Mouse (Mus musculus) ES-Bruce4 (cell line): ENCODE data around the gene Mcl1. TPM values are rescaled to one million over a fixed set of nuclear protein-coding genes. Genes with fewer than 3 reads are reported as not detected.

Experiments used
- H3K27ac ChIP-seq: 2 replicates; pipeline ENCODE4 v1.5.1; 2012; ENCODE audit warnings: low read length, inconsistent platforms; ENCODE audit not compliant: insufficient read depth
- H3K27me3 ChIP-seq: 2 replicates; pipeline ENCODE4 v1.6.1; 2012; ENCODE audit warnings: mild to moderate bottlenecking, low read length, inconsistent platforms; ENCODE audit not compliant: control insufficient read depth, poor library complexity, insufficient read depth, severe bottlenecking
- H3K36me3 ChIP-seq: 2 replicates; pipeline ENCODE4 v1.6.1; 2012; ENCODE audit warnings: inconsistent platforms, mild to moderate bottlenecking, low read length, moderate library complexity; ENCODE audit not compliant: control insufficient read depth, poor library complexity, insufficient read depth, severe bottlenecking
- H3K4me1 ChIP-seq: one replicate; pipeline ENCODE4 v1.8.1; 2011; ENCODE audit warnings: low read length; ENCODE audit not compliant: control insufficient read depth, insufficient read depth
- H3K4me3 ChIP-seq: 2 replicates; pipeline ENCODE4 v1.5.1; 2011; ENCODE audit warnings: low read depth, mild to moderate bottlenecking, low read length
- H3K9ac ChIP-seq: 2 replicates; pipeline ENCODE4 v1.6.1; 2012; ENCODE audit warnings: low read depth, mild to moderate bottlenecking, inconsistent platforms; ENCODE audit not compliant: poor library complexity, severe bottlenecking
- H3K9me3 ChIP-seq: replicated peaks from 2 replicates; pipeline ENCODE4 v1.6.1; 2012; ENCODE audit warnings: mild to moderate bottlenecking, low read length, inconsistent platforms; ENCODE audit not compliant: control insufficient read depth, poor library complexity, insufficient read depth, severe bottlenecking
- CTCF ChIP-seq: IDR thresholded peaks from one replicate; pipeline ENCODE4 v1.8.1; 2011; ENCODE audit warnings: low read depth, low read length
- EP300 ChIP-seq: IDR thresholded peaks from 2 replicates; pipeline ENCODE4 v1.6.1; 2011; ENCODE audit warnings: low read depth, low read length; ENCODE audit not compliant: insufficient read depth
- POLR2A ChIP-seq: IDR thresholded peaks from one replicate; pipeline ENCODE4 v1.8.1; 2011; ENCODE audit warnings: low read length; ENCODE audit not compliant: insufficient read depth
- polyA plus RNA-seq: library from polyadenylated mRNA; stranded (reverse); fragments of >200 nt; gene quantifications from 2 replicates; pipeline ENCODE4 v1.2.4, GENCODE M21; 2011; ENCODE audit warnings: low read depth; ENCODE audit not compliant: missing spikeins, insufficient read depth, insufficient read length

Gene Mcl1
- polyA plus RNA-seq, 1 experiment = 264 TPM

DNA sequence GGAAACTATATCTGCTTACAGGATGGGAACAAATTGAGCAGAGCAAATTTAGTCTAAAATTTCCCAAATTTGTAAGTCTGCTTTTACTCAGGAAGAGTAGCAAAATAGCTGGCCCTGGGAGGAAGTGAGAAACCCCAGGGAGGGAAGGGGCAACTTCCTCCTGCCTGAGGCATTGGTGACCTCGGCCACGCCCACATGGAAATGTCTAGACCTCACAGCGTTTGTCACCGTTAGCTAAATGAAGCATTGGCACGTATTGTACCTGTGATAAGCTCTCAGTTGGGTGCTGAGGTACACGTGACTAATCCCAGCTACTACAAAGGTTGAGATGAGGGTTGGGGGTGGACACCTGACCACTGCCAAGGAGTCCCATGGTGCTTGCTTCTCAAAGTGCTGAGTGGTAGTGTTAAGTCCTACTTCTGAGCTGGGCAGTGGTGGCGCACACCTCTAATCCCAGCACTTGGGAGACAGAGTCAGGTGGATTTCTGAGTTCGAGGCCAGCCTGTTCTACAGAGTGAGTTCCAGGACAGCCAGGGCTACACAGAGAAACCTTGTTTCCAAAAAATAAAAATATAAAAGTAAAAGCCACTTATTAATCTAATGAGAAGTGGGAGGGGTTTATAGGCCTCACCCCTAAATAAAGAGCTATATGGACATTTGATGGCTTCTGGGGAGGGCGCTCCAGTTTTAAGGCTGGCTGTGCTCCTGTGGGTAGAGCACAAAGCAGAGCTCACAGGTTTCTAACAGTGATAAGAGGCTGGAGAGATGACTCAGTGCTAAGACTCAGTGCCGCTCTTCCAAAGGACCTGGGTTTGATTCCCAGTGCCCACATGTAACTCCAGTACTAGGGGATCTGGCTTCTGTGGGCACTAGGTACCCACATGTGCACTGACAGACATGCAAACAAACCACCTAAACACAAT is 13.0 kb upstream of the Mcl1 start:
- Histone ChIP-seq H3K9ac (no peak overlapping the region), H3K27ac (peak overlapping the region; percentile 75), H3K27me3 (no peaks in the 10 kb centered on the region), H3K4me3 (no peak overlapping the region), H3K9me3 (no peaks in the 10 kb centered on the region), H3K36me3 (no peaks in the 10 kb centered on the region), H3K4me1 (peaks cover 9% of the 10 kb centered on the region)
- TF ChIP-seq CTCF (no peak), EP300 (peak; percentile 92)

DNA sequence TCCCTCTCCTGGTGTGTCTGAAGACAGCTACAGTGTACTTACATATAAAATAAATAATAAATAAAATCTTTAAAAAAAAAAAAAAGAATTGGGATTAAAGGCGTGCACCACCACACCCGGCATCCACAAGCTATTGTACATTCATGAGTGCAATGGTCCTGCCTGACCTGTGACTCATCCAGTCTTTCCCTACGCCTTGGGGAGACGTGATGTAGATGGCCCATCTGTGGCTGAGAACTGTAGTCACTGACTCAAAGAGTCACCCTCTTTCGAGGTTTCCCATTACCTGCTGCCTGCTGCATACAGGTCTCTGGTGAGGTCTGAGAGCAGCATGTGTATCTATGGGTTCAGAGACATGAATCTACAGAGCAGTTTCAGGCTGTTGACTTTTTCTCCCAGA is 10.6 kb upstream of the Mcl1 start:
- Histone ChIP-seq H3K4me1 (peaks cover 10% of the 10 kb centered on the region), H3K27ac (no peak overlapping the region), H3K9ac (no peak overlapping the region), H3K9me3 (no peaks in the 10 kb centered on the region), H3K4me3 (no peak overlapping the region), H3K36me3 (no peaks in the 10 kb centered on the region), H3K27me3 (no peaks in the 10 kb centered on the region)
- TF ChIP-seq CTCF (no peak), POLR2A (no peak), EP300 (no peak)

DNA sequence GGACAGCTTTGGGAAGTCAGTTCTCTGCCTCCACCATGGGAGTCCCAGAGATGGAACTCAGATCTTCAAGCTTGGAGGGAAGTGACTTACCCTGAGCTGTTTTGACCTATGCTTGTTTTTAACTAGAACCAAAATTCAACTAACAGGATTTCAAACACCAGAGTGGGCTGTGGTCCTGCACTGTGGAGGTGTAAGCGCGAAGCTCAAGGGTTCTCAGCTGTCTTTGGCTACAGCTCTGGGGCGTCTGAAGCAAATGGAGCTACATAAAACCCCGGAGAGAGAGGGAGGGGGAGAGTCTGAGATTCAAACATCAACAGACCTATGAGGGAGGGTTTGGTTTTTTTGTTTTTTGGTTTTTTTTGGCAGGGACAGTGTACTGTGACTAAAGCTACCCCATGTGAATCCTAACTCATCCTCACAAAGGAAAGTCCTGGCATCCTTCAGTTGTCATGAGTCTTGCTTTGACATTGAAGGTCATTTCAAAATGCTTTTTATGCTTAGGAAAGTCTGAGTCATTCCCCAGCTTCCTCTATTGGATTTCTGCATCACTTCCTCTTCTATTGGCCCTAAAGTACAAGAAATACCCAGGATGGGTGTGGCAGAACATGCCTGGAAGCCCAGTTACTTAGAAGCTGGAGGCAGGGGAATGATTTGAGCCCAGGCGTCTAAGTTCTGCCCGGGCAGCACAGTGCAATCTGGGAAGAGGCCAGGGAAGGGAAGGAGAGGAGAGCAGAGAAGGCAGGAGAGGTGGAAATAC is 8.1 kb upstream of the Mcl1 start:
- Histone ChIP-seq H3K36me3 (no peaks in the 10 kb centered on the region), H3K27me3 (no peaks in the 10 kb centered on the region), H3K9me3 (no peaks in the 10 kb centered on the region), H3K4me1 (peaks cover 13% of the 10 kb centered on the region), H3K9ac (peak overlapping the region; percentile 35), H3K27ac (peak overlapping the region; percentile 99), H3K4me3 (peak overlapping the region; percentile 9)
- TF ChIP-seq EP300 (peak; percentile 67; the same call in 1 of the 2 replicates), CTCF (no peak)

DNA sequence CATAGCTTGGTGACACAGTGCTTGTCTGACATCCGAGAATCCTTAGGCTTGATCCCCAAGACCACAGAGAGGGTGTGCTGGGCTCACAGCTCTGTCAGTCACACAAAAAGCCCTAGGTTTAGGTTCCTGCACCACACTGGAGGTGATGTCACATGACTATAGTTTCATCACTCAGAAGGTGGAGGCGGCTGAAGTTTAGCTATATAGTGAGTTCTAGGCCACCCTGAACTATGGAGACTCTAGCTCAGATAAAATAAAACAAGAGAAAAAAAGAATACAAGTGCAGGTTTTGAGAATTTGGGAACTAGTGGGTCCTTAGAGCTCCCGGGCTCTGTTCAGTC is 7.6 kb upstream of the Mcl1 start:
- peaks cover 10% of the 10 kb centered on the region for H3K4me1 ChIP-seq
- no peaks in the 10 kb centered on the region for H3K36me3 ChIP-seq
- H3K27ac ChIP-seq = peak overlapping the region; percentile 99
- peak overlapping the region; percentile 35 for H3K9ac ChIP-seq
- TF ChIP-seq EP300 (no peak), CTCF (no peak), POLR2A (no peak)
- H3K9me3 ChIP-seq = no peaks in the 10 kb centered on the region
- H3K27me3 ChIP-seq = no peaks in the 10 kb centered on the region
- H3K4me3 ChIP-seq = peak overlapping the region; percentile 9

DNA sequence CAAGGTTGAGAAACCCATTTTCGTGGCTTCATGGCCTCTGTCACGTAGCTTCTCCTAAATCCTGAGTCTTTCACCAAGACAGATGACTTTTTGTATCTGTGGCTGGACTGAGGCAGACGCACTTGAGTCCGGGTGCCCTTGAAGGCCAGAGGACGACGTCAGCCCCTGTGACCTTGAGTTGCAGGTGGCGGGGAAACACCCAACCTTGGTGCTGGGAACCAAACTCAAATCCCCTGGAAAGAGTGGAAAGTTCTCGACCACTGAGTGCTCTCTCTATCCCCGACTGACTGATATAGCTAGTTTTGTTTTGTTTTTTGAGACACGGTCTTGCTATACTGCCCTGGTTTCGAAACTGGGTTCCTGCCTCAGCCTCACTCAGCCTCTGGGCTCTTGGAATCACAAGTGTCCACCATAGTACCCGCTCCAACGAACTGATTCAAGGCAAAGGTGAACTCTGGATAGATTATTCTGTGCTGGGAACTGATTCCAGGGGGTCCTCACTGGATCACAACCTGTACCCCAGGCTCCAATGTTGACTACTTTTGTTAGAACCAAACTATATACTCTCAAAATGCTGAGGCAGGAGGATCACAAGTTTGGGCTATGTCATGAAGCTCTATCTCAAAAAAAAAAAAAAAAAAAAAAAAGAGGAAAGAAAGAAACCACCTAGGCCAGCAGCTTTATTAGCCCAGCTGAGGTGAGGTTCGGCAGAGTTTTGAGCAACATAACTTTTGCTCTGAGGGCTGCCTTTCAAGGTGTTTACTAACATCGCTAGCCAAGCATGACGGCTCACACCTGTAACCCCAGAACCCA is 7.0 kb upstream of the Mcl1 start:
- TF ChIP-seq EP300 = peak; percentile 100
- no peak for TF ChIP-seq CTCF
- Histone ChIP-seq H3K9me3 (no peaks in the 10 kb centered on the region), H3K27ac (peak overlapping the region; percentile 99), H3K36me3 (no peaks in the 10 kb centered on the region), H3K4me3 (peak overlapping the region; percentile 9), H3K4me1 (peaks cover 10% of the 10 kb centered on the region), H3K9ac (peak overlapping the region; percentile 35), H3K27me3 (no peaks in the 10 kb centered on the region)
